Mouse (Mus musculus) heart, adult 8-10 months (tissue): ENCODE data around the gene Kcnk12. TPM values are rescaled to one million over a fixed set of nuclear protein-coding genes. Genes with fewer than 3 reads are reported as not detected.

Experiments used
- DNase-seq: peaks from one replicate; pipeline ENCODE4 v3.0.0; 2022; ENCODE audit warnings: low spot score
- total RNA-seq, 4 experiments: library from RNA; stranded (reverse); gene quantifications; 2 replicates each; pipeline ENCODE4 v1.2.4; 2022

The Kcnk12 gene
- not detected for total RNA-seq

GRCm38 (mm10) chr17:87797688-87798291, at the start of gene Kcnk12:
Gene Kcnk12 (minus strand): TSS chr17:87797994.
- DNase-seq, result no peak

GRCm38 (mm10) chr17:87842156-87842555, 44.4 kb upstream of the Kcnk12 start:
- DNase-seq, result no peak

- DNase-seq, result no peak
Observed at GRCm38 (mm10) chr17:87840079-87840478, 42.3 kb upstream of the Kcnk12 start.

GRCm38 (mm10) chr17:87834850-87835249, 37.1 kb upstream of the Kcnk12 start:
- no peak for DNase-seq

- no peak for DNase-seq
Observed at GRCm38 (mm10) chr17:87826909-87827308, 29.1 kb upstream of the Kcnk12 start.

GRCm38 (mm10) chr17:87826036-87826560, 28.3 kb upstream of the Kcnk12 start:
- no peak for DNase-seq

GRCm38 (mm10) chr17:87825454-87826008, 27.7 kb upstream of the Kcnk12 start:
- DNase-seq, result no peak

GRCm38 (mm10) chr17:87823031-87823430, 25.2 kb upstream of the Kcnk12 start:
- no peak for DNase-seq

GRCm38 (mm10) chr17:87809556-87809955, 11.8 kb upstream of the Kcnk12 start:
- no peak for DNase-seq

- DNase-seq, result no peak
Observed at GRCm38 (mm10) chr17:87799948-87800340, 2.1 kb upstream of the Kcnk12 start.

GRCm38 (mm10) chr17:87799212-87799947, 1.6 kb upstream of the Kcnk12 start:
- no peak for DNase-seq

- DNase-seq, result no peak
Observed at GRCm38 (mm10) chr17:87798423-87798941, 688 bp upstream of the Kcnk12 start.

- DNase-seq, result no peak
Observed at GRCm38 (mm10) chr17:87796881-87797416, 845 bp downstream of the Kcnk12 start.

GRCm38 (mm10) chr17:87795927-87796714, 1.7 kb downstream of the Kcnk12 start:
- DNase-seq, result no peak

- no peak for DNase-seq
Observed at GRCm38 (mm10) chr17:87794801-87795200, 3.0 kb downstream of the Kcnk12 start.

GRCm38 (mm10) chr17:87793331-87793730, 4.5 kb downstream of the Kcnk12 start:
- DNase-seq, result no peak

- DNase-seq, result no peak
Observed at GRCm38 (mm10) chr17:87792623-87793315, 5.0 kb downstream of the Kcnk12 start.

GRCm38 (mm10) chr17:87791517-87792098, 6.2 kb downstream of the Kcnk12 start:
- DNase-seq, result no peak

- no peak for DNase-seq
Observed at GRCm38 (mm10) chr17:87790661-87791060, 7.1 kb downstream of the Kcnk12 start.

GRCm38 (mm10) chr17:87788216-87788615, 9.6 kb downstream of the Kcnk12 start:
- no peak for DNase-seq
